Mouse (Mus musculus) kidney, embryonic 15.5 days (tissue): Measurements from ENCODE around the gene Clptm1. TPM values are rescaled to one million over a fixed set of nuclear protein-coding genes. Genes with fewer than 3 reads are reported as not detected.

Experiments used
- ATAC-seq: fragments of 200-750 bp; cut with Nextera tagmentation; replicated peaks from 2 replicates; pipeline ENCODE4 v1.8.0; 2017; ENCODE audit warnings: moderate TSS enrichment; ENCODE audit not compliant: low FRiP score
- H3K27ac ChIP-seq: fragments of 300-500 bp; sonication (generic); 2 replicates; pipeline ENCODE4 v1.5.1; 2015; ENCODE audit warnings: mild to moderate bottlenecking, inconsistent platforms
- H3K27me3 ChIP-seq: fragments of 300-500 bp; sonication (generic); 2 replicates; pipeline ENCODE4 v1.6.1; 2015; ENCODE audit warnings: inconsistent platforms
- H3K36me3 ChIP-seq: fragments of 300-500 bp; sonication (generic); 2 replicates; pipeline ENCODE4 v1.6.1; 2015; ENCODE audit warnings: inconsistent platforms
- H3K4me1 ChIP-seq: fragments of 300-500 bp; sonication (generic); 2 replicates; pipeline ENCODE4 v1.6.1; 2015; ENCODE audit warnings: inconsistent platforms
- H3K4me2 ChIP-seq: fragments of 300-500 bp; sonication (generic); 2 replicates; pipeline ENCODE4 v1.6.1; 2015; ENCODE audit warnings: moderate library complexity, mild to moderate bottlenecking, inconsistent platforms
- H3K4me3 ChIP-seq: fragments of 300-500 bp; sonication (generic); replicated peaks from 2 replicates; pipeline ENCODE4 v1.5.1; 2015; ENCODE audit warnings: mild to moderate bottlenecking, inconsistent platforms
- H3K9ac ChIP-seq: fragments of 300-500 bp; sonication (generic); 2 replicates; pipeline ENCODE4 v1.6.1; 2015; ENCODE audit warnings: mild to moderate bottlenecking, inconsistent platforms
- H3K9me3 ChIP-seq: fragments of 300-500 bp; sonication (generic); replicated peaks from 2 replicates; pipeline ENCODE4 v1.6.1; 2016; ENCODE audit warnings: inconsistent platforms
- WGBS: fragments of 180-500 bp; shearing (Covaris S2); methylation state at CpG from one replicate; pipeline ENCODE4 v1.1.7; 2015; ENCODE audit warnings: mixed read lengths; 5-methylcytosine and 5-hydroxymethylcytosine counted together
- polyA plus RNA-seq: library from polyadenylated mRNA; unstranded; fragments of >200 nt; fragmentation: Nextera tagmentation; extraction: Ambion mirVana; gene quantifications from 2 replicates; pipeline ENCODE4 v1.2.1, GENCODE M21; 2015

Clptm1 gene
- polyA plus RNA-seq, 1 experiment from 2014 or later = 91.5 TPM

- no peaks in the 10 kb centered on the region for H3K4me1 ChIP-seq
- H3K4me3 ChIP-seq = no peak overlapping the region
- WGBS = 60% methylated on average over 3 of the region's 3 CpGs
- H3K9ac ChIP-seq = no peak overlapping the region
- no peak for ATAC-seq
- peaks cover 100% of the 10 kb centered on the region for H3K36me3 ChIP-seq
- no peak overlapping the region for H3K27ac ChIP-seq
- H3K9me3 ChIP-seq = no peaks in the 10 kb centered on the region
- no peaks in the 10 kb centered on the region for H3K27me3 ChIP-seq
- H3K4me2 ChIP-seq = no peak overlapping the region
Measured at GRCm38 (mm10) chr7:19589207-19589606, 75.6 kb downstream of the Clptm1 start.

GRCm38 (mm10) chr7:19586269-19586668, 78.6 kb downstream of the Clptm1 start:
- Histone ChIP-seq H3K27ac (no peak overlapping the region), H3K27me3 (no peaks in the 10 kb centered on the region), H3K9ac (no peak overlapping the region), H3K4me2 (no peak overlapping the region), H3K4me3 (no peak overlapping the region), H3K36me3 (peaks cover 98% of the 10 kb centered on the region), H3K4me1 (no peaks in the 10 kb centered on the region), H3K9me3 (no peaks in the 10 kb centered on the region)
- WGBS = 79% methylated on average over 46 of the region's 46 CpGs
- no peak for ATAC-seq

Other genes starting within 250 kb of the Clptm1 start
- 6.6 and 9.4 TPM in 2 replicates for gene Mark4, start 206.2 kb downstream of the Clptm1 start, polyA plus RNA-seq
- 3.0 TPM in 2 replicates for gene Exoc3l2, start 201.7 kb downstream of the Clptm1 start, polyA plus RNA-seq
- gene Bloc1s3, start 156.7 kb downstream of the Clptm1 start, polyA plus RNA-seq = 2.3 and 2.6 TPM in 2 replicates
- 76.2 and 81.2 TPM in 2 replicates for gene Trappc6a, start 156.6 kb downstream of the Clptm1 start, polyA plus RNA-seq
- gene Nkpd1, start 147.2 kb downstream of the Clptm1 start, polyA plus RNA-seq = 0.10 and 0.15 TPM in 2 replicates
- 21.3 and 24.4 TPM in 2 replicates for gene Ppp1r37, start 102.0 kb downstream of the Clptm1 start, polyA plus RNA-seq
- gene Zfp296, start 87.7 kb downstream of the Clptm1 start, polyA plus RNA-seq = 0.55 and 0.66 TPM in 2 replicates
- gene Gemin7, start 87.4 kb downstream of the Clptm1 start, polyA plus RNA-seq = 148 and 161 TPM in 2 replicates
- 50.6 and 58.6 TPM in 2 replicates for gene Clasrp, start 60.5 kb downstream of the Clptm1 start, polyA plus RNA-seq
- 8.8 and 10.0 TPM in 2 replicates for gene Relb, start 35.6 kb downstream of the Clptm1 start, polyA plus RNA-seq
- gene Apoc2, start 12.9 kb upstream of the Clptm1 start, polyA plus RNA-seq = 8.8 and 13.1 TPM in 2 replicates
- 2.5 TPM in 1 of 2 replicates, not detected in the other for gene Gm44805, start 16.4 kb upstream of the Clptm1 start, polyA plus RNA-seq
- gene Apoc4, start 16.4 kb upstream of the Clptm1 start, polyA plus RNA-seq = 2.3 and 6.6 TPM in 2 replicates
- 15.7 and 20.7 TPM in 2 replicates for gene Apoc1, start 27.6 kb upstream of the Clptm1 start, polyA plus RNA-seq
- gene Apoe, start 34.2 kb upstream of the Clptm1 start, polyA plus RNA-seq = 259 and 340 TPM in 2 replicates
- 168 and 177 TPM in 2 replicates for gene Tomm40, start 50.4 kb upstream of the Clptm1 start, polyA plus RNA-seq
- gene Nectin2, start 85.5 kb upstream of the Clptm1 start, polyA plus RNA-seq = 130 and 138 TPM in 2 replicates
- gene Bcam, start 106.0 kb upstream of the Clptm1 start, polyA plus RNA-seq = 244 and 257 TPM in 2 replicates
- gene Cblc, start 131.8 kb upstream of the Clptm1 start, polyA plus RNA-seq = 8.3 and 9.1 TPM in 2 replicates
- gene Bcl3, start 157.7 kb upstream of the Clptm1 start, polyA plus RNA-seq = 3.9 and 4.9 TPM in 2 replicates
- gene Gm19345, start 187.0 kb upstream of the Clptm1 start, polyA plus RNA-seq = 0.16 TPM in 1 of 2 replicates, not detected in the other
- gene Ceacam16, start 196.3 kb upstream of the Clptm1 start, polyA plus RNA-seq = not detected in 2 replicates
- 0.09 TPM in 1 of 2 replicates, not detected in the other for gene Ceacam19, start 222.9 kb upstream of the Clptm1 start, polyA plus RNA-seq